Mouse (Mus musculus) cerebellum, adult 2 months (tissue): ENCODE data around the gene Slc6a13. TPM values are rescaled to one million over a fixed set of nuclear protein-coding genes. Genes with fewer than 3 reads are reported as not detected.

Experiments
- DNase-seq, 2 experiments: peaks; one replicate each; pipeline ENCODE4 v3.0.0; 2021
- H3K27ac ChIP-seq: fragments of 200-500 bp; 2 replicates; pipeline ENCODE4 v1.5.1; 2012; ENCODE audit warnings: low read length, control low read depth, inconsistent platforms; ENCODE audit not compliant: insufficient read depth
- H3K27me3 ChIP-seq: fragments of 200-500 bp; 2 replicates; pipeline ENCODE4 v1.6.1; 2012; ENCODE audit warnings: inconsistent platforms, mild to moderate bottlenecking, low read length, moderate library complexity; ENCODE audit not compliant: control insufficient read depth, insufficient read depth
- H3K4me1 ChIP-seq: fragments of 200-500 bp; 2 replicates; pipeline ENCODE4 v1.6.1; 2011; ENCODE audit warnings: low read length; ENCODE audit not compliant: control insufficient read depth, insufficient read depth
- H3K4me3 ChIP-seq: fragments of 200-500 bp; replicated peaks from 2 replicates; pipeline ENCODE3; 2011; ENCODE audit warnings: mild to moderate bottlenecking, low read depth, low read length, control low read depth; ENCODE audit not compliant: insufficient read depth
- CTCF ChIP-seq: fragments of 200-500 bp; IDR thresholded peaks from 2 replicates; pipeline ENCODE4 v1.5.1; 2011; ENCODE audit warnings: low read depth, mild to moderate bottlenecking, control low read depth, low read length, moderate library complexity, borderline replicate concordance; ENCODE audit not compliant: insufficient read depth
- POLR2A ChIP-seq: fragments of 200-500 bp; IDR thresholded peaks from 2 replicates; pipeline ENCODE4 v1.6.1; 2011; ENCODE audit warnings: low read length, control low read depth, borderline replicate concordance; ENCODE audit not compliant: insufficient read depth
- WGBS: fragments of 180-500 bp; shearing (Covaris S2); methylation state at CpG from one replicate; pipeline ENCODE4 v1.1.7; 2018; 5-methylcytosine and 5-hydroxymethylcytosine counted together
- polyA plus RNA-seq: library from polyadenylated mRNA; depleted of rRNA; stranded (reverse); fragments of >200 nt; gene quantifications from 2 replicates; pipeline ENCODE4 v1.2.3, GENCODE M21; 2012; rRNA removed

Slc6a13 gene
- 6.2 and 11.7 TPM in 2 replicates for polyA plus RNA-seq

DNA sequence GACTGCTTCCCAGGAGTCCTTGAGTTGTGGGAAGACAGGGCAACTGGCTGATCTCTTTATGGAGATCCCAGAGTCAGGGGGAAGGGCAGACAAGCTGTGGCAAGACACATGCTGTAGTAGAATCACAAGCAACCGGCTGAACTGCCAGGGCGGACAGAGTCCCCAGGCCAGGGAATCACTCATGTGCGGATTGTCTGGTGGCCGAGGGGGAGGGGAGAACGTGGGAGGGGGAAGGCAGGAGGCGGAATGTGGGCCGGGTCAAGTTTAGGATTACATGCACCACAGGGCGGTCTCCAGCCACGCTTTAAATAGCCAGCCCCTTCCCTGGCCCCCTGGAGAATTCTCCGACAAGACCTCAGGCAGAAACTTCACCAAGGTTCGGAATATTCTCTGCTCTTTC lies at the start of gene Slc6a13:
TSS of gene Slc6a13 (plus strand) at position 274 of the 400 bp plus-strand sequence.
- no peak within 1 kb of the TSS for H3K4me3 ChIP-seq
- no peak for TF ChIP-seq POLR2A
- no peak for TF ChIP-seq CTCF
- WGBS = 10% methylated on average over 11 of the region's 11 CpGs
- no peak for DNase-seq
- H3K27ac ChIP-seq = no peak within 1 kb of the TSS
- H3K4me1 ChIP-seq = no peaks in the 10 kb centered on the region
- H3K27me3 ChIP-seq = no peaks in the 10 kb centered on the region

DNA sequence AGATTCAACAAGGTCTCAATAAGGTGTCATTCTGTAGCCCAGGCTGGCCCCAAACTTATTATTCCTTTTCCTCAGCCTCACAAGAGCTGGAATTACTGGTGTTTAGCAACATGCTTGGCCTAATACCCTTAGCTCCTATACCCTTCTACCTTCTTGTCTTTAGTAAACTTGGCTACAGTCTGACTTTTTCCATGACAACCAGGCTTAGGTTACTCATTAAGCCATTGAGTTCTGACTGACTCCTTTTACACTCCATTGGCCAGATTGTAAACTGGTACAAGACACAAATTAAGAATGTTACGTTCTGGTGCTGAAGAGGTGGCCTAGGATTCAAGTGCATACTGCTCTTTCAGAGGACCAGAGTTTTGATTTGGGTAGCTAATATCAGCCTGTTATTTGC lies 49.6 kb upstream of the Slc6a13 start:
- no peak overlapping the region for H3K27ac ChIP-seq
- DNase-seq = no peak
- WGBS = 90% methylated on average over 1 of the region's 1 CpGs
- H3K4me3 ChIP-seq = no peak overlapping the region
- H3K27me3 ChIP-seq = no peaks in the 10 kb centered on the region; the same call in 1 of the 2 replicates
- TF ChIP-seq POLR2A (no peak), CTCF (no peak)
- no peaks in the 10 kb centered on the region for H3K4me1 ChIP-seq

DNA sequence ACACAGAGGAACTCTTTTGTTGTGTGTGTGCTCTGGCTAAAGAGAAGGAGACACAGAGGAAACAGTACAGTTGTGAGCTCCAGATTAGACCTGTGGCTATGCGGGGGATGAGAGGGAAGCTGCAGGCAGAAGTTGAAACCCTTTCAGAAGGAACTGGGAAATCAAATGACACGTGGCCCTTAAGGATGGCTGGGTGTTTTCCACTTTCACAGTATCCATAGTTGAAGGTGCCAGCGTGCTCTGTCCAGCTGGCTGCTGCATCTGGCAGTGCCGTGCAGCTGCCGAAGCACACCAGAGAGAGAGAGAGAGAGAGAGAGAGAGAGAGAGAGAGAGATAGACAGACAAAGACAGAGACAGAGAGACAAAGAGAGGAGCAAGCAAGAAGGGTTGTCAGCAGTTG lies 48.8 kb upstream of the Slc6a13 start:
- no peak for TF ChIP-seq POLR2A
- TF ChIP-seq CTCF = no peak

DNA sequence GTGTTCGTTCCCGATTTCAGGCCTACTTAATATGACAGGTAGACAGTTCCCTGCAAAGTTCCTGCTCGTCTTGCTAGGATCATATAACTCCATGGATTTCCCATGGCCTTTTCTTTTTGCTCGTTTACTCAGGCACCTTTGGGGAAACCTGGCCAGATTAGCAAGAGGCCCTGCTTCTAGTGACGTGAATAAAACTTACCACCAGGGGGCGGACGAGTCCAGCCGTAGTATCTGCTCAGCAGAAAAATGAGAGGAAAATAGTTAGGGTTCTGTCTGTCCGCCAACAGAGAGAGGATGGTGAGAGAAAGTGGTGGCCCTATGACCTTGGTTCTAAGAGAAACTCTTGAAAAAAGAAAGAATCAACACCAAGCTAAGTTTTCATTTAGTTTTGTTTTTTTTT lies 39.5 kb upstream of the Slc6a13 start:
- Histone ChIP-seq H3K27me3 (no peaks in the 10 kb centered on the region), H3K4me3 (no peak overlapping the region), H3K27ac (no peak overlapping the region), H3K4me1 (no peaks in the 10 kb centered on the region)
- WGBS = 31% methylated on average over 9 of the region's 9 CpGs
- TF ChIP-seq POLR2A (no peak), CTCF (peak; percentile 67; the same call in 1 of the 2 replicates)
- peak; percentile 50 to 63 for DNase-seq

More for the DNA sequence above, 48.8 kb upstream of the Slc6a13 start:
- 56% methylated on average over 5 of the region's 5 CpGs for WGBS
- no peak overlapping the region for H3K27ac ChIP-seq
- no peak overlapping the region for H3K4me3 ChIP-seq
- no peak for DNase-seq
- no peaks in the 10 kb centered on the region for H3K4me1 ChIP-seq
- no peaks in the 10 kb centered on the region; the same call in 1 of the 2 replicates for H3K27me3 ChIP-seq

DNA sequence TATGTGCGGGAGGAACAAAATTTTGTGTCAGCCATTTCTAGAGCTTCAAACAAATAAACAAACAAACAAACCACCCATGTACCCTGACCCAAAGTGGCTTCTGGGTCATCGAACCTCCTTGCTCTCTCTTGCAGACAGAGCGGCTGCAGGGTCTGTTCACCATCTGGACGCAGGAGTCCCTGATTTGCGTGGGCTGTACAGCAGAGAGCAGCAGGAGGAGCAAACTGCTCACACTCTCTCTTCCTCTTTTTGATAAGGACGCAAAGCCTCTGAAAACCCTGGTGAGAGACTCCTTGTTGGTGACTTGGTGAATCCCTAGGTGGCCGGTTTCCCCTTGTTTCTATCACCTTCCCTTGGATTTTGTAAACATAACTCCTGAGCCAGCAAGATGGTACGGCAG lies 38.8 kb upstream of the Slc6a13 start:
- DNase-seq = no peak
- H3K4me1 ChIP-seq = no peaks in the 10 kb centered on the region
- 75% methylated on average over 8 of the region's 8 CpGs for WGBS
- H3K27ac ChIP-seq = no peak overlapping the region
- H3K4me3 ChIP-seq = no peak overlapping the region
- no peaks in the 10 kb centered on the region for H3K27me3 ChIP-seq
- TF ChIP-seq CTCF (no peak), POLR2A (no peak)

DNA sequence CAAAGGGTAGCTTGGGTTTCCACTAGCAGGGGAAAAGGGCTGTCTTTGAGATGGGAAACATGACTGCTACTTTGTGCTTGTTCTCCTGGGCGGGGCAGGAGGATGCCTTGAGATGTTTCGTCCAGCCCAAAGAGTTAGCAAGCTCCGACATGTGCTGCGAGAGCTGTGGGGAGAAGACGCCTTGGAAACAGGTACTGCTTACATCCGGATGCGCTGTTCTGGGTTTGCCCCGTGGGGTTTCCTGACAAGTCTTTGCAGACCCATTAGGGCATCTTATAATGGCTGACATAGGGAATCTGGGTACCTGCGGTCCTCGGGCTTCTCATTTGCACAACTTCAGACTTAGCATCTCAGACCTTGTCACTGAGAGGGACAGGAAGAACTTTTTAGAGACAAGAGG lies 38.0 kb upstream of the Slc6a13 start:
- Histone ChIP-seq H3K27ac (no peak overlapping the region), H3K4me3 (no peak overlapping the region), H3K4me1 (no peaks in the 10 kb centered on the region), H3K27me3 (no peaks in the 10 kb centered on the region)
- no peak for DNase-seq
- WGBS = 92% methylated on average over 10 of the region's 10 CpGs
- TF ChIP-seq CTCF (no peak), POLR2A (no peak)

DNA sequence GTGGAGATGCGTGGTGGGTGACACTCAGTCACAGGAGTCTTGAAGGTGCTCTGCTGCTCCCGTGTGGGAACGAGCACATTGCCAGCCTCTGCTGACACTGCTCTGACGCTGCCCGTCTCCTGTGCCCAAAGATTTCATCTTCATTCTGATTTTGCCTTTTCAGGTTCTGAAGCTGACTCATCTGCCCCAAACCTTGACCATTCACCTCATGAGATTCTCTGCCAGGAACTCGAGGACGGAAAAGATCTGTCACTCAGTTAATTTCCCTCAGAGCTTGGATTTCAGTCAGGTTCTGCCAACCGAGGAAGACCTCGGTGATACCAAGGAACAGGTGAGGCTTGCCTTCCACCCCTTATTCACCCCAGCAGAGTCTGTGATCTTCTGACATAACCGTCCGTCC lies 37.5 kb upstream of the Slc6a13 start:
- Histone ChIP-seq H3K27ac (no peak overlapping the region), H3K4me3 (no peak overlapping the region), H3K4me1 (no peaks in the 10 kb centered on the region), H3K27me3 (no peaks in the 10 kb centered on the region)
- TF ChIP-seq POLR2A (no peak), CTCF (no peak)
- 87% methylated on average over 11 of the region's 11 CpGs for WGBS
- no peak for DNase-seq

DNA sequence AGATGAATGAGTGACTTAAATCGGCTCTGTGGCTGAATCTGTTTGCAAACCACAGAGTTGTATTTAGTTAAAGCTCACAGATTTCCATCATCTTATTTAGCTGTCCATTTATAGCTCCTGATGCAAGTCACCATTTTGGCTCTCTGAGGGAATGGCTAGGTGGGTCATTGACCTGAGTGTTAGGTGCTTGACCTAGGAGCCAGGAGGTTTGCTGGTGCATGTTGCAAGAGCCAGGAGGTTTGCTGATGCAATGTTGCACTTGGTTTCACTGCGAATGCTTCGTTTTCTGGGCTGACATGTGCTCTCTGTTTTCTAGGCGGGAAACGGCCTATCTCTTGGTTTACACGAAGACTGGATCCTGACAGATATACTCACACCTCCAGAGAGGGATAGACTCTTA lies 29.9 kb upstream of the Slc6a13 start:
- DNase-seq = no peak
- TF ChIP-seq CTCF (no peak), POLR2A (no peak)
- WGBS = 88% methylated on average over 6 of the region's 6 CpGs

DNA sequence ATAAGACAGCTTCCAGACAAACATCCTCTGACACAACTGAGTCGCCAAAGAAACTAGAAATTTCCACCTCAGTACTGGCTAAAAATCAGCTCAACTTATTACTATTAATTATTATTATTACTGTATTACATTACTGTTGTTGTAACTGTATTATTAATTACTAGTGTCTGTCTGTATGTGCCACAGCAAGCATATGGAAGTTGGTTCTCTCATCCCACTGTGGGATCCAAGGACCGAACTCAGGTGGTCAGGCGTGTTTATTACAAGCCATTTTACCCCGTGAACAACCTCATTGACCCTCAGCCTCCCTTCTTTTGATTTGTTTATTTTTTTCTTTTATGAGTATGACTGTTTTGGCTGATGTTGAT lies 28.3 kb upstream of the Slc6a13 start:
- no peak for DNase-seq
- 10% methylated on average over 4 of the region's 4 CpGs for WGBS

More for the DNA sequence above, 29.9 kb upstream of the Slc6a13 start:
- Histone ChIP-seq H3K4me3 (no peak overlapping the region), H3K27me3 (no peaks in the 10 kb centered on the region), H3K27ac (no peak overlapping the region), H3K4me1 (no peaks in the 10 kb centered on the region)

More for the DNA sequence above, 28.3 kb upstream of the Slc6a13 start:
- Histone ChIP-seq H3K27me3 (no peaks in the 10 kb centered on the region), H3K4me1 (no peaks in the 10 kb centered on the region), H3K27ac (no peak overlapping the region), H3K4me3 (no peak overlapping the region)
- no peak for TF ChIP-seq CTCF
- TF ChIP-seq POLR2A = no peak
